Mouse (Mus musculus) mouse trophoblast stem cell (cell line): ENCODE measurements around the gene Nyap1.

Experiments
- in situ Hi-C, 2 experiments: fragments of 300-500 bp; cut with MseI, MboI; formaldehyde crosslinking; loops; 2 replicates in 1 of 2; 3 replicates in 1 of 2; pipeline ENCODE4 v1.15.1; 2025

Gene Nyap1

GRCm38 (mm10) chr5:137699080-137699479, 42.3 kb downstream of the Nyap1 start:
- in situ Hi-C loops: no loop called here

GRCm38 (mm10) chr5:137695930-137696329, 45.5 kb downstream of the Nyap1 start:
- in situ Hi-C loops: no loop called here

- in situ Hi-C loops: no loop called here
These were observed 46.6 kb downstream of the Nyap1 start for GRCm38 (mm10) chr5:137694796-137695195.

- in situ Hi-C loops: no loop called here
These were observed 49.5 kb downstream of the Nyap1 start for GRCm38 (mm10) chr5:137691881-137692280.

GRCm38 (mm10) chr5:137690531-137690930, 50.9 kb downstream of the Nyap1 start:
- in situ Hi-C loops: no loop called here

- in situ Hi-C loops: no loop called here
These were observed 51.4 kb downstream of the Nyap1 start for GRCm38 (mm10) chr5:137689974-137690373.

- in situ Hi-C loops: no loop called here
These were observed 55.1 kb downstream of the Nyap1 start for GRCm38 (mm10) chr5:137686127-137686790.

GRCm38 (mm10) chr5:137685653-137686052, 55.8 kb downstream of the Nyap1 start:
- in situ Hi-C loops: no loop called here

- in situ Hi-C loops: no loop called here
These were observed 56.9 kb downstream of the Nyap1 start, which contains the start of gene Agfg2 for GRCm38 (mm10) chr5:137684294-137685123. Agfg2 (minus strand) TSS chr5:137684726.

- in situ Hi-C loops: no loop called here
These were observed 57.8 kb downstream of the Nyap1 start for GRCm38 (mm10) chr5:137683388-137684293.

GRCm38 (mm10) chr5:137682526-137682925, 58.9 kb downstream of the Nyap1 start:
- in situ Hi-C loops: no loop called here
